Mouse (Mus musculus) c-Kit-negative CD71-positive TER-119-positive erythroid progenitor cells, embryonic 14.5 days (primary cell): Measurements from ENCODE around the gene Acin1.

Source experiments
- DNase-seq: peaks from one replicate; pipeline ENCODE4 v3.0.0-alpha.2; 2013; ENCODE audit warnings: low read depth, low spot score

The Acin1 gene

DNA sequence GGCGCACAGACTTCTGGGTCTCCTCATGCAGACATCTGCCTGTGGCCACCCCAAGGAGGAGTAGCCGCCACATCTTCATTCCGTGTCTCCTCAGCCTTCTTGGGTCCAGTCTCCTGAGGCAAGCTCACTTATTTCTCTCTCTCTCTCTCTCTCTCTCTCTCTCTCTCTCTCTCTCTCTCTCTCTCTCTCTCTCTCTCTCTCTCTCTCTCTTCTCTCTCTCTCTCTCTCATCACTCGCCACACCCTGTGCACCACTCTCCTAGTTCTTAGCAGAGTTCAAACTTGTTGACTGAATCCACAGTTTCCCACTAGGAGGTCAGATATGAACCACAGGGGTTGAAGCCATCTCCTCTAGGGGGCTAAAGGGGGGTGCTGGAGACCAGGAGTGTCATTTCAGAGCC lies 12.0 kb upstream of the Acin1 start, which contains the start of gene Gm29776:
Gene Gm29776 (minus strand): TSS at position 101 of the 400 bp plus-strand sequence.
- no peak for DNase-seq

DNA sequence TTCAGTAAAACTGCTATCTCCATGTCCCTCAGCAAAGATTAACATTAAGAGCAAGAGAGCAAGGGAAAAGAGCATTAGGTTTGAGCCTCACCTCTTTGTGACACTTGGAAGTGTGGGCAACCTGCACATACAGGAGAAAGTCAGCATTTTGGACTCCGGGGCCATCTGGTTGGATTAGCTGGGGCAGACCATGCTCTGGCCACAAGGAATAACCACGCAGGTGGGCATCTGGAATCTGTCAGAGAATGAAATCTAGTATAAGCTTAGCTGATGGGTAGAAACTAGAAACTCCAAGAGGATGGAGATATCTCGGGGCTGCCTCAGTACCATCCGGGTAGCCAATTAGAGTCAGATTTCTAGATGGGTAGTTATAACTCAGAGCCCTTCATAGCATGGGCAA lies 10.0 kb upstream of the Acin1 start:
- no peak for DNase-seq

DNA sequence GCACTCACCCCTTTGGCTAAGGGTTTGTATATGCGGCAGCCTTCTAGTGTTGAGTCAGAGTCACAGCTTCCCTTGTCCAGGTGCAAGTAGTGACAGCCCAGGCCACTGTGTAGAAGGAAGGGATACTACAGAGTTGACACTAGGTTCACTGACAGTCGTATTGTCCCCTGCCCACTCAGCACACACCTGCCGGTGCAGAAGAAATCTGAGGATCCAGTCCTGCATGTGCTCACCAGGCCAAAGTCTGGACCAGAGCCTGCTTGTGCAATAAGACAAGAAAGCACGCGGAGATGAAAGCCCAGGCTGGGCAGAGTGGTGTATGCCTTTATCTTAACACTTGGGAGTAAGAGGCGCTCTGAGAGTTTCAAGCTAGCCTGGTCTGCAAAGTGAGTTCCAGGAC lies 8.3 kb upstream of the Acin1 start:
- no peak for DNase-seq

DNA sequence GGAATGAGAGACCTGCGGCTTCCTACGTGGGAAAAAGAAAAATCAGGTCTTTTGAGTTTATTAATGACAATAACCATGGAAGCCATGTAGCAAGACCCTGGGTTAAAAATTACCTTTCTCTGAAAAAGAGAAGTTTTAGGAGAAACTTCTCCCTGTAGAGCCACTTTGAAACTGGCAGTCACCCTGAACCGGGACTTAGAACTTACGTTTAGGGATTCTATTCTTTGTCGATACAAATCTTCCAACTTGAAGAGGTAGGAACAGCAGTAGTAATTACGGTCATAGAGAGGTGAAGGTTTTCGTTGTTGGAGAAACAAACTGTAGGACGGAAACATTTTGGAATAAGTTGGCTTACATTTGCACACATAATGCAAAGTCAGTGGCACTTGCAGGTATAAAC lies 520 bp upstream of the Acin1 start:
- no peak for DNase-seq

DNA sequence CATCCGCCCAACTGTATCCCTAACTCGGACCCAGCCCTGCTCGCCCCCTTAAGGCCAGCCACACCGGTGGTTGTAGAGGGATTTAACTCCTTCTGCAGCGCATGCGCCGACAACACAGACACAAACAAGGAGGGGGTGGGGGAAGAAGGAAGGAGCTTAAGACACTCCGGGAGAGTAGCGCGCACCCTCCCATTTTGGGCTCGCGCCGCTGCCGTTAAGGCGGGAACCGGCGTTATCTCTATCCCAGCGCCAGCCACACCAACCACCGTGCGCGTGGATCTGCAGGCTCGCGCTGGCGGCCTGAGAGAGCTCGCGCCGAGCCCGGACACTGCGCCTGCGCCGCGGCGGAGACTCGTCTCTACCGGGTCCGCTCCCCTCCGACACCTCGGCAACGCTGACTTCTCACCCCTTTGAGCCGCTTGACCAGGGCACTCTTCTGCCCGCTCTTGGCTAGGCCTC lies 639 bp downstream of the Acin1 start, which contains the start of gene 1700123O20Rik:
Gene 1700123O20Rik (plus strand): TSS at position 154 of the 459 bp plus-strand sequence.
- peak; percentile 84 for DNase-seq

DNA sequence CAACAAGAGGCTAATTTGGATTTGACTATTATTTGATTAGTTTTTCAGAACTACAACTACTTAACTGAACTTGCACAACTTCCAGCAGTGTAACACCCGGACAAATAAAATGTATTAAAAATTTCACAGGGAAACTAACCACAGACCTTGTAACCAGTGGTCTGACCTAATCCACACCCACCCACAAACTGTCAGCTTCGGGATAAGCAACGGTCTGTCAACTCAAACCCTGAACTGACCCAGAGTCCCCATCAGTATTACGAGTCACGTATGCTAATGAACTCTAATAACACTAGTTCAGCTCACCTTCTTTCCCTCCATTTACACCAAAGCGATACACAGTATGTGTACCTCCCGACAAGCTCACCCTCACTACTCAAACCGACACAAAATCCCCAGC lies 1.3 kb downstream of the Acin1 start:
- DNase-seq = no peak

DNA sequence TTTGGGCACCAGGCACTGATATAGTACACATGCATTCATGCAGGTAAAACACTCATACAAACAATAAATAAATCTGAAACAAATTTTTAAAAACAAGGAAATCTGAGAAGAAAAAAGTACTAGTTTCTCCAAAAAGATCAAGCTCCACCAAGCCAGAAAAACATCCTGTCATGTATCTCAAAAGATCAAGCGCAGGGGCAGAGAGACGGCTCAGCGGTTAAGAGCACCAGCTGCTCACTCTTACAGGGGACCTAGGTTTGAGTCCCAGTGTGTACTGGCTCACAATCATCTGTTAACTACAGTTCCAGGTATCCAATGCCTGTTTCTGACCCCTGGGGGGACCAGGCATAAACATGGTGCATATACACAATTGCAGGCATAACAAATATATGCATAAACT lies 4.3 kb downstream of the Acin1 start:
- no peak for DNase-seq

DNA sequence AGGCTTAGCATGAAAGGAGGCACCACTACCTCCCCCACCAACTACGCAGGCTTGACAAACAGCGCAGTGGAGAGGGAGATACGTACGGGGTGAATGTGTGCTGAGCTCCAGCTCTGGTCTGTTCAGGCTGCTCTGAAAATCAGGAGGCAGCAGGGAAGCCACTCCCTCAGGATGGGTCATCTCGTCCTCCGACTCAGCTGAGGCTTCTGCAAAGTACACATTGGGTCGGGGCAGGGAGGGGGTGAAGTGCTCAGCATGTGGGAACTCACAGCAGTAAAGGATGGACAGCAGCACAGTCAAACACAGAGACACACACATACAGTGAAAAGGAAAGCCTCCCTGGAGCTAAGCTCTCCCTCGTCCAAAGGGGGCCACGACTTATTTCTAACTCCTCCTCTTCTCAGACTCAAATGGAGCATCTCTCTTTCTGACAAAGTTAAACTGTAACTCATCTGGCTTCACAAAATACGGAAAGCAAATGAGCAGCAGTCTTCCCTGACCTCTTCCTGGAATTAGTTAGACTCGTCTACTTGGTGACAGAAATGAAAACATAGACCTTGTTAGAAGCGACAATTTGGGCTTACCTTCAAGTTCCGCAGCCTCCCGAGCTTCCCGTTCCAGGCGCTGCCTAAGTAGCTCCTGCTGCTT lies 8.0 kb downstream of the Acin1 start:
- no peak for DNase-seq

DNA sequence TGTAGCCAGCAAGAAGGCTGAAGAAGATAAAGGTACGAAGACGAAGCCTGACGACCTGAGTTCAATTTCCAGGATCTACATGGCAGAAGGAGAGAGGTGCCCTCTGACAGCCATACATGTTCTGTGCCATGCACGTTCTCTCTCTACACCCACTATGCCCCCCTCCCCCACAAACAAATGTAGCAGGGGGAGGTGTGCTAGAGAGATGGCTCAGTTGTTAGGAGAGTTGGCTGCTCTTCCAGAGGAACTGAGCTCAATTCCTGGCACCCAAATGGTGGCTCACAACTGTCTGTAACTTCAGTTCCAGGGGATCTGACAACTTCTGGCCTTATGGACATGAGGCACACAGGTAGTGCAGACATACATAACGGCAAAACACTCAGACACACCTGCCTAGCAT lies 10.4 kb downstream of the Acin1 start:
- DNase-seq = no peak

DNA sequence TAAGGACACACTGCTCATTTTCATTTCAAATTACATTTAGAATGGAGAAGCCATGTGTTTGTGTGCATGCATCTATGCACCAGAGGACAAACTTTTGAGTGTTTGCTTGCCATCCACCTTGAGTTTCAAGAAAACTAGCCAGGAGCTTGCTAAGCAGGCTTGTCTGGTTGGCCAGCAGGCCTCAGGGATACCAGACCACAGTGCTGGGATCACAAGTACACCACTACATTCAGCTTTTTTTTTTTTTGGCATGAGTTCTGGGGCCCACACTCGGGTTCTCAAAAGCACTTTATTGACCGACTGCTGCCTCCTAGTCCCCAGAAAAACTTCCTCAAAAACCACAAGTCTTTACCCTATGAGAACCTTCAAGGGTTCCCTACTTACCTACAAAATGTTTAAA lies 12.4 kb downstream of the Acin1 start:
- DNase-seq = no peak

DNA sequence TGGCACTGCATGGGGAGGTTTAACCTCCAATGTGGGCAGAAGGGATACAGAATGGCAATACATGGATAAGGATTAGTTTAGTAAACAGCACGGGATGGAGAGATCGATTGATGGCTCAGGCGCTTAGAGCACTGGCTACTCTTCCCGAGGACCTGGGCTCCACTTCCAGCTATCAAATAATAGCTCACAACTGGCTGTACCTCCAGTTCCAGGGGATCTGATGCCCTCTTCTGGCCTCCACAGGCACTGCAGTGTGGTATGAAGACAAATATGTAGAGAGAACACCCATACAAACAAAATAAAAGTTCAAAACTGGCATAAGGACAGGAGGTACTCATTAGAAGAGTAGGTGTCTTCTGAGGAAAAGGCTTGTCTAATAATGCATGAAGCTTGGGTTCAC lies 17.4 kb downstream of the Acin1 start:
- no peak for DNase-seq

DNA sequence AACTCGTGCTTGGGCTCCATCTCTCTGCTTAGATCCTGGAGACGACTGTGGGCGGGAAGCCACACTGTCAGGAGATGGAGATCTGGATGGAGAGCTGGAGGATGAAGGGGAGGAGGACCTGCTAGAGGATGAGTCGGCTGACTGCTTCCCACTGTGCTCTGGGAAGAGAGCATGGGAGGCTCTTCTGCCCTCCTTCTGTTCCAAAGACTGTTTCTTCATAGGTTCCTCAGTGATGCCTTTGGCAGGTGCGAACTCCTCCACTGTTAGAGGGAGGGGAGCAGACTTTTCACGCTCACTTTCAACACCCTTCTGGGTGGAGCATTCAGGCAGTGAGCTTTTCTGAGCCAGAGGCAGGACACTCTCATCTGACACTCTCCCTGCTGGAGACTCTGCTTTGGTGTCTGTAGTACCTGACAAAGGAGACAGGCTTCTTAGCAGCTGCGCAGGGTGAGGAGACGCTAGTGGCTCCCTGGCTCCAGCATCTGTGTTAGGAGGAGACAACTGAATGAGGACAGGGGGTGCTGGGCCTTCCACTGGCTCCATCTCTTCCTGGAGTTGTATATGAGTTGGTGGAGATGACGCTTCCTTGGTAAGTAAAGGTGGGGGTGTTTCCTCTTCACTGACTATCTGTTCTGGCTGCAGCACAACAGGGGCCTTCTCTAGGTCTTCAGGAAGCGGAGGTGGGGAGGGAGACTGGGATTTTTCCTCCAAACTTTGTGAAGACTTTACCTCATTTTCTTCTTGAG lies 22.1 kb downstream of the Acin1 start:
- DNase-seq = no peak

DNA sequence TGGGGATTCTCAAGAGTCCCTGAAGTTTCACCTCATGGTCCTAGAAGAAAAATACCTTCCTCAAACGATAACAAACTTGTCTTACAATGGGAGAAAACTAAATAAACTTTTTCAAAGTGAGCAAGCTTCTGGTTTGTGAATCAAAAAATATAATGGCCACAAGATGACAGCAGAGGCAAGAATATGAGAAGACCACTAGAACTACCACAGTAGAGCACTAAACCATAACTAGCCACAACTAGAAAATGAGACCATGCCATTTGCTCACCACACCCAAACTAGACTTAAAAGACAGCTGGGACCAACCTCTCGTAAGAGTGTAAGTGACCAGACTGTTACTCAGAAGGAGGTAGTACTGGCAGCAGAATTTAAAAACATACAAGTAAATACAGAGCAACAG lies 26.7 kb downstream of the Acin1 start:
- peak; percentile 60 for DNase-seq

DNA sequence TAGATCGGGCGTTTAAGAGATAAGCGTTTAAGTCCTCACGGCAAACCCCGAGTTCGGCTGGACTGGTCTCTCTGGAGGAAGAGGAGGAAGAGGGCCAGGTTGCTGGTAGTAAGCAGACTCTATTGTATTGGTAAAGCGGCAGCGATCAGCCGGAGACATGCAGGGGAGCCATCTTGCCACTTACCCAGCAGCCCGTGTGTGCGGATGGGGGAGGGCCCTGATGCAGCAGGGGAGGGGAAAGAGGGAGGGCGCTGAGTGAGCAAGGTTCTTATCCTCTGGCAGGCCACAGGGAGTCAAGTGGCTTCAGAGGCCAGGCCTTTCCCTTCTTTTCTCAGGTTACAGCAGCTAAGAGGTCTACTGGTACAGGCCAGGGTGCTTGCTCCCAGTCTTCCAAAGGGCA lies 33.2 kb downstream of the Acin1 start:
- DNase-seq = peak; percentile 68

DNA sequence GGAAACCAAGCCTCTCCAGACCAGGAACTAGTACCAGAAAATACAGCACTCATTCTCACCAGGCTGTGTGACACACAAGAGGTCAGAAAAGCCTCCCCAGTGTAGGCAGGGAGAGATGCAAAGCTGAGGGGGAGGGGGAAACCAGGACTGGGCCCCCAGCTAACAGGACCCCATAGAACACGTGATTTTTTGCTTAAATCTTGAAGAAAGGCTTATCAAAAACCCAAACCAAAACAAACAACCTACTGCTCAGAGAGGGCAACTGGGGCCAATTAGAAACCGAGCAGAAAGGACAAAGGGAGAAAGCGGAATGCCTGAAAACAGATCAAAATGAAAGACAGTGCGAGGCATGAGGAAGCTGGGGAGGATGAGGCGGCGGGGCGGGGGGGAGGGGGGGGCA lies 33.9 kb downstream of the Acin1 start:
- DNase-seq = no peak

DNA sequence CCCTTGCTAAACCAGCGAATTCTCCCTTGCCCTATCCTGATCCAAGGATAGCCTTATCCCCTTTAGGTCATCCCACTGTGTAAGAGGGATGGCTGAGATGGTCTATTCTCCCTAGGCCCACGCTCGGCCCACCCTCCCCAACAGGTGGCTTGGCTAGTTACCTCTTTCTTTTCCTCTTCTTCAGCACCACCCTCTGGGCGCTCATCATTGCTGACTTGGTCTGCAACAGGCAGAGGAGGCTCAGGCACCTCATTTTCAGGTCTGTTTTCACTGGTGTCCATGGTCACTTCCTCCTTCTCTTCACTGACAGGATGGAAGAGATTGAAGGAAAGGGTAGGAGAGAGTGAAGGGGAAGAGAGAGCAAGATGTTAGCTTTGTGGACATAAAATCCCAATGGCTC lies 35.2 kb downstream of the Acin1 start:
- DNase-seq = no peak

DNA sequence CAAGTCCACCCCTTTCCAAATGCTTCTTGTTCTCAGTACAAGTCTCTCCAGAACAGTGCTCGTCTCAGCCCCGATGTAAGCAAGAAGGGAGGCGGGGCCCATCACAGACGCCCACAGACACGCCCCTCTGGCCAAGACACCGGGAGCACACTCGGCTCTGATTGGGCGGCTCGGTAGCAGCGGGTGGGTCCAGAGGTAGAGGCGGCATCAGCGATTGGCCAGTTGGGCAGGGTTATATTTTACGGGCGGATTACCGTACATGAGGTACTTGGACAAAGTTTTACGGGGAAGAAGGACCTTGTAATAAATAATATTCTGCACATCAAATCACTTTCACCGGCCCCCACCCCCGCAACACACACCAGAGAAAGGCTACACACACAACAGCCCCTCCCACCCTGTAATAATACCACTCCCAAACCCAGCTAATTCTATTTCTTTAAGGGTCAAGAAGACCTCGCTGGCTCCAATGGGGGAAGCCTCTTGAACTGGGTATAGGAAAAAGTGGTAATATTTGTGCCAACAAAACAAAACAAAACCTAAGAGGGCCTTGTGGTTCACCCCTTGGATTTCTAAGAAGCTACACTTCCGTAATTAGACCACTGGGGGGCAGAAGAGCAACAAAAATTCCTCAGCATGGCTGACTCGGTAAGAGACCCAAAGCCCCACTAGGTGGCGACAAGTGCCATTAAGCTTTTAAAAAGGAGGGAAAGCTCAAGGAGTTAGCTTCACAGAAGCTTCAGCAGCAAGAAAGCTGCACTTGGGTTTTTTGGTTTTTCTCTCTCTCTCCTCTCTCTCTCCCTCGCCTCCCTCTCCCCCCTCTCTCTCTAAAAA lies 35.9 kb downstream of the Acin1 start:
- DNase-seq = peak; percentile 89

DNA sequence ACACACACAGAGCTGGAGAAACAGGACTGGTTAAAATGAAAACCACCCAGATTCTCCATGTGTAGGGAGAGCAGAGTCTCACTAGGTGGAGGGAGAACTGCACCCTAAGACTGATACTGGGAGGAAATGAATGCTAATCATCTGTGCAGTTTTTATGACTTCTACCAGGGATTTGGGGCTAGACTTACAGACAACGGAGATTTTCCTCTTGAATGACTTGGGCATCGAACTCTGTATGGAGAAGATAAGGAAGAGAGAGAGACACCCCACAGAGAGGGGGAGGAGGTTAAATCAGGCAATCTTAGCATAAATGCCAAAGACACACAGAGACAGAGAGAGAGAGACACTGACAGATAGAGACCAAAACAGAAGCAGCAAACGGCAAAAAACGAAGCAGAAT lies 38.8 kb downstream of the Acin1 start:
- no peak for DNase-seq

DNA sequence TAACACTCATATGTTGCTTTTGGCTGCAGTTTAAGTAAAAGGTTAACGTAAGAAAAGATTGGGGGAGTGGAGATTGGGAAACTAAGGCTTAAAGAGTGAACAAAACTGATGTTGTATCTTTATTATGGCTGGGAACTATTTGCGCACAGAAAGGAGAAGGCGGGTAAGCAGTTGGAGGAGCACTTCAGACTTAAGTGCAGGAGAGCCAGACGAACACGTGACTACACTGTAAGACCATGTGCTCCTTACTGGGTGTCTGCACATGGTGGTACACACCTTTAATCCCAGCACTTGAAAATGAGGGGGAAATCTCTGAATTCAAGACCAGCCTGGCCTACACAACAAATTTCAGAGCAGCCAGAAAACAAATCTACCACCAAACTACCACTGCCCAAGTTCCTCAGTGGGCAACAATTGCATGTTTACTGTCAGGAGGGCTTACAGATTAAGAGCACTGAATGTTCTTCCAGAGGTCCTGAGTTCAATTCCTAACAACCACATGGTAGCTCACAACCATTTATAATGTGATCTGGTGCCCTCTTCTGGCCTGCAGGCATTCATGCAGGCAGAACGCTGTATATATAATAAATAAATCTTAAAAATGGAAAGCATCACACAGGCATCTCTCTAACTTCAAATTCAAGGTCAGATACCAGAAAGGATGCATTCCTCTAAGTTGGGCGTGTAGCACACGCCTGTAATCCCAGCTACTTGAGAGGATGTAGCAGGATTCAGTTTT lies 39.7 kb downstream of the Acin1 start:
- DNase-seq = no peak

DNA sequence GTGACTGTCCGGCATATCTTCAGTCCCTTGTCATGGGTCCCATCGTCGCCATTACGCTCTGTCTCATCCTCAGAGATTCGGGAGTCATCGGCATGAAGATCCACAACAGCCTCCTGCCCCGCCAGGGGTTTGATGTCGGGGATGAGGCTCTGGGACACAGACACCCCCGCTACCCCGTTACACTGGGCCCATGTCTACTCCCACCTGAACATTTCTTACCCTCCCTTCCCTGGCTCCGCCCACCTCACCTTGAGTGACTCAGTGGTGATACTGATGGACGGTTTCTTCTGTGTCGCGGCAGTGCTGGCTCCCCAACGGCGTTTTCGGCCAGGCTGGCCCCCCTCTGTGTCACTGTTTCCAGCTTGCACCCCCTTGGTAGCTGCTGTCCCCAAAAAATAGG lies 40.3 kb downstream of the Acin1 start:
- no peak for DNase-seq

DNA sequence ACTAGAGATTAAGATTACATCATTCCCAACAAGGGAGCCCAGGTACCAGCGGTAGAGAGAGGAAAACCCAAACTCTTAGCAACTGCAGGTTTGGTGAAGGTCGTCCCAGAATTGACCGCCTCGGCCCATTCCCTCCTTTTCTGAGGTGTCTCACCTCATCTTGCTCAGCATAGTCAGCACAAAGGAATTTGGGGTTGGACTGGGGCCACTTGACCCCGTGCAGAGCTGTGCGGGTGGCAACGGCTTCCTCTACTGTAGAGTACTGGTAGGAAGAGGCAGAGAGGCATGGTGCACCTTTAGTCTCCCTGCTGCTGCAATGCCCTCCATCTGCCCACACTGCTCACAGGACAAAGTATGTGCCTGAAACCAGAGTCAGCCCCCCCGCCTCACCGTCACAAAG lies 42.4 kb downstream of the Acin1 start:
- no peak for DNase-seq

DNA sequence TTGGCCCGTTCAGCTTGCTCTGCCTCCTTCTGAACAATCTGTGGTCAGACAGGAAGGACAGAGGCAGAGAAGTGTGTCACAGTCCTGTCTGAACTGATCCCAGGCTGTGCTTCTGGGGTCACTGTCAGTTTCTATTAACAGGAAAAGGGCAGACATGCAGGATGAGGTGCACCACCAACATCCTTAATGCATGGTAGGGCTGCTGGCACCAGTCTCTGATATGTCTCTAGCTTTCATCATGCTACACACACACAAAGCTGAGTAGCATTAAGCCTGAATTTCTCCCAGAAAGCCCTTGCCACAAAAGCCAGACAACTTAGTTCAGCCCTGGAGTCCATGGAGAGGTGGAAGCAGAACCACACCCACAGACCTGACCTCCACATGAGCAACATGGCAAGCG lies 43.7 kb downstream of the Acin1 start:
- DNase-seq = no peak
